Mouse (Mus musculus) B cell, adult 67 days (primary cell): ENCODE data around the gene Armh1. TPM values are rescaled to one million over a fixed set of nuclear protein-coding genes. Genes with fewer than 3 reads are reported as not detected.

Source experiments
- total RNA-seq, 2 experiments: library from RNA; stranded (reverse); gene quantifications; 4 replicates each; pipeline ENCODE4 v1.2.4; 2023

The Armh1 gene
- not detected for total RNA-seq

GRCm38 (mm10) chr4:117251801-117252316 is at the start of gene Armh1, which contains the start of gene Tmem53:
Gene Armh1, minus strand, starts transcription at chr4:117252125.
Gene Tmem53, plus strand, starts transcription at chr4:117251951.

GRCm38 (mm10) chr4:117181863-117182758 is 69.8 kb downstream of the Armh1 start, which contains the start of gene Kif2c:
Gene Kif2c, minus strand, starts transcription at chr4:117182639.

Other genes with a start within 250 kb of the Armh1 start
- 10 to 100 TPM; 29.2 to 32.0 TPM for gene Eif2b3, start 232.7 kb downstream of the Armh1 start, total RNA-seq
- under 1 TPM in 1 of 2 experiments, not detected in 1; 0.32 TPM for gene Ptch2, start 156.1 kb downstream of the Armh1 start, total RNA-seq
- 10 to 100 TPM; 23.6 to 24.9 TPM for gene Btbd19, start 126.4 kb downstream of the Armh1 start, total RNA-seq
- gene Tctex1d4, start 125.3 kb downstream of the Armh1 start, total RNA-seq, result under 1 TPM in 1 of 2 experiments, not detected in 1; 0.58 TPM
- gene Plk3, start 118.2 kb downstream of the Armh1 start, total RNA-seq, result 10 to 100 TPM; 18.9 to 21.4 TPM
- gene Rps8, start 95.9 kb downstream of the Armh1 start, total RNA-seq, result 1,000 to 10,000 TPM; 1,976 to 2,109 TPM
- gene Kif2c, start 69.5 kb downstream of the Armh1 start, total RNA-seq, result under 1 TPM; 0.36 to 0.87 TPM
- gene Tmem53, start 174 bp downstream of the Armh1 start, total RNA-seq, result not detected
- gene Rnf220, start 244.9 kb upstream of the Armh1 start, total RNA-seq, result 100 to 1,000 TPM; 171 to 172 TPM